Mouse (Mus musculus): ENCODE data around the gene Sh3bgrl. TPM values are rescaled to one million over a fixed set of nuclear protein-coding genes. Genes with fewer than 3 reads are reported as not detected.

Sh3bgrl gene
- total RNA-seq, 2 experiments from 2014 or later = 48.2 to 55.1 TPM

- DNase-seq (ENCODE audit: low spot score in 2 of 2) = no peak
Observed at GRCm38 (mm10) chrX:109235383-109236036, 140.3 kb downstream of the Sh3bgrl start.

GRCm38 (mm10) chrX:109238163-109238562 is 143.0 kb downstream of the Sh3bgrl start:
- DNase-seq (ENCODE audit: low spot score in 2 of 2) = no peak

Other genes starting within 250 kb of the Sh3bgrl start
- 1 to 10 TPM; 3.7 to 4.5 TPM for gene Hmgn5, start 82.0 kb upstream of the Sh3bgrl start, total RNA-seq (2021)
- not detected for gene Gm6377, start 101.4 kb downstream of the Sh3bgrl start, total RNA-seq (2021)